Mouse (Mus musculus) embryonic facial prominence, embryonic 12.5 days (tissue): ENCODE measurements around the gene Mrm2. TPM values are rescaled to one million over a fixed set of nuclear protein-coding genes. Genes with fewer than 3 reads are reported as not detected.
A peak's percentile ranks its signal among the peaks of the same experiment; 100 is the strongest.

ENCODE experiments used
- ATAC-seq: fragments of 200-750 bp; cut with Nextera tagmentation; 2 replicates; pipeline ENCODE4 v1.8.0; 2017; ENCODE audit not compliant: insufficient number of reproducible peaks, insufficient read depth, low FRiP score, low TSS enrichment
- H3K27ac ChIP-seq: fragments of 300-500 bp; sonication (generic); 2 replicates; pipeline ENCODE4 v1.5.1; 2016; ENCODE audit warnings: mild to moderate bottlenecking
- H3K27me3 ChIP-seq: fragments of 300-500 bp; sonication (generic); 2 replicates; pipeline ENCODE4 v1.6.1; 2016; ENCODE audit warnings: mild to moderate bottlenecking, moderate library complexity
- H3K36me3 ChIP-seq: fragments of 300-500 bp; sonication (generic); 2 replicates; pipeline ENCODE4 v1.6.1; 2016; ENCODE audit warnings: mild to moderate bottlenecking
- H3K4me1 ChIP-seq: fragments of 300-500 bp; sonication (generic); 2 replicates; pipeline ENCODE4 v1.6.1; 2016
- H3K4me2 ChIP-seq: fragments of 300-500 bp; sonication (generic); replicated peaks from 2 replicates; pipeline ENCODE4 v1.6.1; 2016; ENCODE audit warnings: mild to moderate bottlenecking, moderate library complexity
- H3K4me3 ChIP-seq: fragments of 300-500 bp; sonication (generic); 2 replicates; pipeline ENCODE4 v1.5.1; 2016; ENCODE audit warnings: mild to moderate bottlenecking
- H3K9ac ChIP-seq: fragments of 300-500 bp; sonication (generic); 2 replicates; pipeline ENCODE4 v1.6.1; 2016; ENCODE audit warnings: mild to moderate bottlenecking, moderate library complexity
- H3K9me3 ChIP-seq: fragments of 300-500 bp; sonication (generic); 2 replicates; pipeline ENCODE4 v1.6.1; 2016; ENCODE audit warnings: mild to moderate bottlenecking, moderate library complexity
- WGBS: fragments of 180-500 bp; shearing (Covaris S2); methylation state at CpG from one replicate; pipeline ENCODE4 v1.1.7; 2016; 5-methylcytosine and 5-hydroxymethylcytosine counted together
- polyA plus RNA-seq: library from polyadenylated mRNA; unstranded; fragments of >200 nt; fragmentation: Nextera tagmentation; extraction: Ambion mirVana; gene quantifications from 2 replicates; pipeline ENCODE4 v1.2.1, GENCODE M21; 2016

The Mrm2 gene
- polyA plus RNA-seq, 1 experiment from 2014 or later: 24.9 TPM

GRCm38 (mm10) chr5:140338779-140339178, 7.1 kb upstream of the Mrm2 start:
- 0 out of 2 replicates have a peak, but pooled peaks cover 4% of the 10 kb centered on the region for H3K9me3 ChIP-seq
- no peak overlapping the region for H3K9ac ChIP-seq
- H3K4me1 ChIP-seq: no peaks in the 10 kb centered on the region
- no peak overlapping the region for H3K27ac ChIP-seq
- no peaks in the 10 kb centered on the region for H3K27me3 ChIP-seq
- peaks cover 37% of the 10 kb centered on the region for H3K36me3 ChIP-seq
- no peak for ATAC-seq
- H3K4me2 ChIP-seq: no peak overlapping the region
- WGBS: 94% methylated on average over 4 of the region's 4 CpGs
- no peak overlapping the region for H3K4me3 ChIP-seq

DNA sequence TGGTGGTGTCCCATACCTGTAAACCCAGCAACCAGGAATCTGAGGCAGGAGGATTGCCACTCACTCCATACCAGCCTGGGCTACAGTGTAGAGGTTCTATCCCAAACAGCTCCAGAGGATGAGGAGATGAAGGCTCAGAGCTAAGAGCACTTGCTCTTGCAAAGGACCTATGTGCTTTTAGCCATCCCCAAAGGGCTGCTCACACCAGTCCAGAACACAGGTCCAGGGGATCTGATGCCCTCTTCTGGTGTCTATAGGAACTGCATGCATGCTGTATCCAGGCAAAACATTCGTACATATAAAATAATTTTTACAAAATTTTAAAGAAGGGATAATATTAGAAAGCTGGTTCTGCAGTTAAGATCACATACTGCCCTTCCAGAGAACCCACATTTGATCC, 5.0 kb upstream of the Mrm2 start:
- H3K36me3 ChIP-seq: peaks cover 35% of the 10 kb centered on the region
- H3K9me3 ChIP-seq: 0 out of 2 replicates have a peak, but pooled peaks cover 4% of the 10 kb centered on the region
- no peak overlapping the region for H3K4me3 ChIP-seq
- no peak overlapping the region for H3K9ac ChIP-seq
- no peaks in the 10 kb centered on the region for H3K27me3 ChIP-seq
- WGBS: 95% methylated on average over 1 of the region's 1 CpGs
- no peak overlapping the region for H3K4me2 ChIP-seq
- H3K27ac ChIP-seq: no peak overlapping the region
- peaks cover 4% of the 10 kb centered on the region; the same call in 1 of the 2 replicates for H3K4me1 ChIP-seq
- no peak for ATAC-seq

DNA sequence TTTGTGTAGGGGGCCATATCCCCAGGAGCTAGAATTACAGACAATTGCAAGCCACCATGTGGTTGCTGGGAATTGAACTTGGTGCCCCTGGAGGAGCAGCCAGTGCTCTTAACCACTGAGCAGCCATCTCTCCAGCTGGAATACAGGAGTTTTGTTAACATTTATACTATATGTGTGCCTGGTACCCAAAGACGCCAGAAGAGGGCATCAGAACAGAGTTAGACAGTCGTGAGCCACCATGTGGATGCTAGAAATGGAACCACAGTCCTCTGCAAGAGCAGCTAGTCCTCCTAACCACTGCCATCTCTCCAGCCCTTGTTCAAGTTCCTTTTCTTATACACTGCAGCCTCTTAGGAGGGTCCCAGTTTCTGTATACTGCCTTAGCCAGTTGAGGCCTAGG, 1.9 kb upstream of the Mrm2 start:
- H3K4me1 ChIP-seq: peaks cover 11% of the 10 kb centered on the region
- H3K27me3 ChIP-seq: no peaks in the 10 kb centered on the region
- H3K27ac ChIP-seq: no peak overlapping the region
- no peak overlapping the region for H3K4me2 ChIP-seq
- no peak overlapping the region for H3K4me3 ChIP-seq
- 0 out of 2 replicates have a peak, but pooled peaks cover 2% of the 10 kb centered on the region for H3K9me3 ChIP-seq
- H3K36me3 ChIP-seq: peaks cover 24% of the 10 kb centered on the region
- 38% methylated on average over 2 of the region's 2 CpGs for WGBS
- H3K9ac ChIP-seq: no peak overlapping the region
- ATAC-seq: no peak

GRCm38 (mm10) chr5:140332519-140332918, 821 bp upstream of the Mrm2 start:
- Histone ChIP-seq H3K9ac (no peak overlapping the region), H3K4me2 (peak overlapping the region; percentile 91), H3K4me1 (peaks cover 11% of the 10 kb centered on the region), H3K36me3 (peaks cover 22% of the 10 kb centered on the region), H3K27me3 (no peaks in the 10 kb centered on the region), H3K27ac (no peak overlapping the region), H3K4me3 (peak overlapping the region; percentile 67; the same call in 1 of the 2 replicates), H3K9me3 (no peaks in the 10 kb centered on the region)
- WGBS: 47% methylated on average over 4 of the region's 4 CpGs
- no peak for ATAC-seq

DNA sequence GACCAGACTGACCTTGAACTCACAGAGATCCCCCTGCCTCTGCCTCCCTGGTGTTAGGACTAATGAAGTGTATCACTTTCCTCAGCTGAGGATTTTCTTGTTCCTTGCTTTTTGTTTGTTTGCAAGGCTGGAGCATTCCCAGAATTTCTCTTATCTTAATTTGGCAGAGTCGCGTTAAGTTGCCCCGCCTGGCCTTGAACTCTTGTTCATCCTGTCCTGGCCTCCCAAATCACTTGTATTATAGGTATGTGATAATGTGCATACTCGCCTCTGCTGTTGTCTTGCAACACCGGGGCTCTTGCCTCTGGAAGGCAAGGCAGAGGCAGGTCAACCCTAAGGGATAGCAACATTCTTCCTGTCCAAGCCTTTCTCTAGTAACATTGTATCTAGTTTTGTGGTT, 7.6 kb downstream of the Mrm2 start:
- 93% methylated on average over 5 of the region's 5 CpGs for WGBS
- H3K4me2 ChIP-seq: no peak overlapping the region
- no peaks in the 10 kb centered on the region for H3K9me3 ChIP-seq
- no peak overlapping the region for H3K27ac ChIP-seq
- no peak overlapping the region for H3K4me3 ChIP-seq
- H3K4me1 ChIP-seq: peaks cover 11% of the 10 kb centered on the region
- no peak for ATAC-seq
- no peaks in the 10 kb centered on the region for H3K27me3 ChIP-seq
- H3K36me3 ChIP-seq: peaks cover 21% of the 10 kb centered on the region
- H3K9ac ChIP-seq: no peak overlapping the region

- Histone ChIP-seq H3K9me3 (no peaks in the 10 kb centered on the region), H3K27ac (peak overlapping the region; percentile 69), H3K27me3 (no peaks in the 10 kb centered on the region), H3K9ac (peak overlapping the region; percentile 96), H3K4me3 (peak overlapping the region; percentile 91), H3K4me1 (peaks cover 11% of the 10 kb centered on the region), H3K4me2 (peak overlapping the region; percentile 76), H3K36me3 (peaks cover 4% of the 10 kb centered on the region; the same call in 1 of the 2 replicates)
- no peak for ATAC-seq
- 2% methylated on average over 17 of the region's 17 CpGs for WGBS
These were observed 9.7 kb downstream of the Mrm2 start for GRCm38 (mm10) chr5:140321756-140322575.

DNA sequence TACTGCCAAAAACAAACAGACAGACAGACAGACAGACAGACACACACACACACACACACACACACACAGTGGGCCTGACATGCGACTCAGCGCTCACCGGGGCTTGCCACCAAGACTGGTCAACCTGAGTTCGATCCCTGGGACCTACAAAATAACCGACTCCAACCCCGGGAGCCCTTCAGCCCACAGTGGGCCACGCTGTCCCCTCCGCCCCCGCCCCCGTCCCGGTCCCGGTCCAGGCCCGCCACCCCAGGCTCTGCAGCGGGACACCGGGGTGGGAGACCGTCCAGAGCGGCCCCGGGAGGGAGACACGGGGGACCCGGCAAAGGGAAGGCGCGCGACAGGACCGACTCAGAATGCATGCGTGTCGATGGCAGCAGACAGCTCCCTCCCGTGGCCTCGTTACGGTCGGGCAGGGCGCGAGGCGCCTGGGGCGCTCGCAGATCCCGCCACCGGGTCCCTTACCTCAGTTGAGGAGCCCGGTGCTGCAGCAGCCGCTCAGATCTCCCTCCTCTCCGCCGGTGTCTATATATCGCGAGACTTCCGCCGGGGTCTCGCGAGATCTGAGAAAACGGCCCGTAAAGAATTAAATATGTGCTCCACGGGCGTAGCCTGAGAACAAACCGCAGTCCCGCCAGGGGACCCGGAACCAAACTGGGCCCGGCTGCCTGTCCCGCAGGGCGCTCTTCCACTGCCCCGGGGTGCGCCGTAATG, 10.5 kb downstream of the Mrm2 start, which contains the start of the genes Mad1l1 and Nudt1:
Mad1l1 (minus strand) TSS at position 511 of the 714 bp plus-strand sequence.
Nudt1 (plus strand) TSS at position 615 of the 714 bp plus-strand sequence.
- peak; percentile 80 for ATAC-seq
- under 1% methylated on average over 60 of the region's 60 CpGs for WGBS
- H3K27ac ChIP-seq: peak within 1 kb of the TSS; percentile 69

GRCm38 (mm10) chr5:140316716-140317115, 15.0 kb downstream of the Mrm2 start:
- Histone ChIP-seq H3K4me1 (peaks cover 11% of the 10 kb centered on the region), H3K27me3 (no peaks in the 10 kb centered on the region), H3K9ac (no peak overlapping the region), H3K4me3 (no peak overlapping the region), H3K36me3 (peaks cover 32% of the 10 kb centered on the region), H3K4me2 (no peak overlapping the region), H3K27ac (no peak overlapping the region), H3K9me3 (no peaks in the 10 kb centered on the region)
- no peak for ATAC-seq
- WGBS: 85% methylated on average over 3 of the region's 3 CpGs

More for the DNA sequence above, 10.5 kb downstream of the Mrm2 start, which contains the start of the genes Mad1l1 and Nudt1:
- Histone ChIP-seq H3K9me3 (no peaks in the 10 kb centered on the region), H3K4me1 (peaks cover 11% of the 10 kb centered on the region), H3K36me3 (no peaks in the 10 kb centered on the region), H3K4me2 (peak within 1 kb of the TSS; percentile 76), H3K27me3 (no peaks in the 10 kb centered on the region), H3K9ac (peak within 1 kb of the TSS; percentile 96), H3K4me3 (peak within 1 kb of the TSS; percentile 91)

DNA sequence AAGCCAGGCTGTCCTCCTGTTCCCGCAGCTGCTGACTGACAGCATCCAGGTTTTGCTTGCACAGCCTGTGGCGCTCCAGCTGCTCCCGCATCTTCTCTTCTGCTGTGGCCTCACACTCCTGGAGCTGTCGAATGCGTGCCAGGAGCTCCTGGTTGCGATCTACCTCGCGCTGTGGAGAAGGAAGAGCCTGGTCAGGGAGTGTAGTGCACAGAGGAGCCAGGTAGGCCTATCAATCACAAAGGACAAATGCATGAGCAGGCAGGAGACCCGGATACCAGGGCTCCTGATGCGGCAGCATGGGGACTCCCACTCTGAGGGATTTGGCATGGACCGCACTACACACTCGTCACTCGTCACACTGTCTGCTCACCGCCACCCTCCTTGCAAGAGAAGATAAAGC, 24.1 kb downstream of the Mrm2 start:
- no peaks in the 10 kb centered on the region for H3K9me3 ChIP-seq
- no peaks in the 10 kb centered on the region for H3K4me1 ChIP-seq
- H3K36me3 ChIP-seq: peaks cover 81% of the 10 kb centered on the region
- H3K27ac ChIP-seq: no peak overlapping the region
- no peak overlapping the region for H3K4me2 ChIP-seq
- H3K4me3 ChIP-seq: no peak overlapping the region
- no peak for ATAC-seq
- no peak overlapping the region for H3K9ac ChIP-seq
- 93% methylated on average over 14 of the region's 14 CpGs for WGBS
- H3K27me3 ChIP-seq: no peaks in the 10 kb centered on the region

DNA sequence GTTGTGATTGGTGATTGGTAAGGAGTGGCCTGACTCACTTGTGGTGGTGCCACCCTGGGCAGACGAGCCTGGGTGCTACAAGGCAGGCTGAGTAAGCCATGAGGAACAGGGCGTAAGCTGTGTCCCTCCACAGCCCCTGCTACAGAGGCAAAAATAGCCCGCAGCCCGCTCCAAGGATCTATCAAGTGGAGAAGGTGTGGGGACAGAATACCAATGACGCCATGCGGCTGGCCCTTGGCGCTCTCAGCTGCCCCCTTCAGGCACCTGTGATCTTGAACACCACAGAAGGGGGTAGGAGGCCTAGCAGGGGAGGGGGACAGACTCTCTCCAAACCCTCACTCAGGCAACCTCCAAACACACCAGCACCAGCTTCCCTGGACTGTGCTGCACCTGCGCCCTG, 25.7 kb downstream of the Mrm2 start:
- ATAC-seq: no peak
- 85% methylated on average over 8 of the region's 8 CpGs for WGBS
- Histone ChIP-seq H3K4me2 (no peak overlapping the region), H3K9ac (no peak overlapping the region), H3K27ac (no peak overlapping the region), H3K4me1 (no peaks in the 10 kb centered on the region), H3K9me3 (no peaks in the 10 kb centered on the region), H3K36me3 (peaks cover 79% of the 10 kb centered on the region), H3K4me3 (no peak overlapping the region), H3K27me3 (no peaks in the 10 kb centered on the region)

DNA sequence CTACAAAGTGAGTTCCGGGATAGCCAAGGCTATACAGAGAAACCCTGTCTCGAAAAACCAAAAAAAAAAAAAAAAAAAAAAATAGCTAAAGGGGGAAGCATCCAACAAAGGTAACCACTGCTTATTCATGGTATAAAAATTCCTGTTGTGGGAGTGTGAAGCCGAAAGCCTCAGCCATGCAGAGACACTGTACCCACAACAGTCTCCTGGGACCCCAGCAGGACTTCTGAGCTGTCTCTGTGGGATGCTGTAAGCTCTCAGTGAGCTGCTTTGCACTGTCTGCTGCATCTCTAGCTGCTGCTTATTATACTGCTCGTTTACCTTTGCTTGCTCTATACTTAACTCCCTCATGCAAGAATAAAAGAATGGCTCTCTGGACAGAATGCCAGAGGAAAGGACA, 33.4 kb downstream of the Mrm2 start:
- Histone ChIP-seq H3K9me3 (no peaks in the 10 kb centered on the region), H3K4me1 (no peaks in the 10 kb centered on the region), H3K36me3 (peaks cover 74% of the 10 kb centered on the region), H3K27ac (no peak overlapping the region), H3K4me2 (no peak overlapping the region), H3K4me3 (no peak overlapping the region), H3K9ac (no peak overlapping the region), H3K27me3 (no peaks in the 10 kb centered on the region)
- no peak for ATAC-seq
- 83% methylated on average over 4 of the region's 4 CpGs for WGBS
